1 mouse cellular context compared by ENCODE assay signal in the genomic region with DNA sequence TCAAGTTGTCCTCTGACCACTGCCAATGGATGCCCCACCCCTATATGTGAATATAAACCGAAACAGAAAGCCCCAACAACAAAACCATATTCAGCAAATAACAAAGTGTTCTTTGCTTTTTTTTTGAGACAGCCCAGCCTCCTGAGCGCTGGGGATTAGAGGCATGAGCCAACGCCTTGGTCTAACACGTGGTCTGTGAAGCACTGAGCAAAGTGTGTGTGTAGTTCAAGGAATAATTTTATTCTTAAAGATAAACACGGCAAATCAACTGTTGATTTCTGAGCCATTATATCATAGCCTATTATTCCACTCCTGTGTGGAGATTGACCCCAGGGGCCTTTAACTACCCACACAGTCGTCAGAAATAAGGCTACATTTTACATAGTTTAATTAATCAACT.
TF ChIP-seq lines count a peak whose summit lies in the region.

No protein-coding gene starts in this region.

TF ChIP-seq in CH12.LX, 34 proteins besides CTCF, POLR2A, EP300 and RAD21 (continued from another document):
- no peak for TF ChIP-seq CHD2 (IDR thresholded peaks at IDR 0.05; ENCODE audit: low read length)
- no peak for TF ChIP-seq JUND (conservative IDR thresholded peaks at IDR 0.05; ENCODE audit: low read depth, low read length)
- no peak for TF ChIP-seq ZKSCAN1 (IDR thresholded peaks at IDR 0.05; ENCODE audit: borderline replicate concordance, low read depth, low read length)
TF ChIP-seq in CH12.LX: peak in this region for 3.
